Mouse (Mus musculus) thymus, postnatal 25 days (tissue): ENCODE data around the gene Tssk3.
"Not testable (repeated sequence)": the region's sequence is repeated elsewhere in the genome, so short reads cannot be mapped to it uniquely, and the experiment has no call there.

Experiments used
- DNase-seq: peaks from one replicate; pipeline ENCODE4 v3.0.0; 2022

The Tssk3 gene

DNA sequence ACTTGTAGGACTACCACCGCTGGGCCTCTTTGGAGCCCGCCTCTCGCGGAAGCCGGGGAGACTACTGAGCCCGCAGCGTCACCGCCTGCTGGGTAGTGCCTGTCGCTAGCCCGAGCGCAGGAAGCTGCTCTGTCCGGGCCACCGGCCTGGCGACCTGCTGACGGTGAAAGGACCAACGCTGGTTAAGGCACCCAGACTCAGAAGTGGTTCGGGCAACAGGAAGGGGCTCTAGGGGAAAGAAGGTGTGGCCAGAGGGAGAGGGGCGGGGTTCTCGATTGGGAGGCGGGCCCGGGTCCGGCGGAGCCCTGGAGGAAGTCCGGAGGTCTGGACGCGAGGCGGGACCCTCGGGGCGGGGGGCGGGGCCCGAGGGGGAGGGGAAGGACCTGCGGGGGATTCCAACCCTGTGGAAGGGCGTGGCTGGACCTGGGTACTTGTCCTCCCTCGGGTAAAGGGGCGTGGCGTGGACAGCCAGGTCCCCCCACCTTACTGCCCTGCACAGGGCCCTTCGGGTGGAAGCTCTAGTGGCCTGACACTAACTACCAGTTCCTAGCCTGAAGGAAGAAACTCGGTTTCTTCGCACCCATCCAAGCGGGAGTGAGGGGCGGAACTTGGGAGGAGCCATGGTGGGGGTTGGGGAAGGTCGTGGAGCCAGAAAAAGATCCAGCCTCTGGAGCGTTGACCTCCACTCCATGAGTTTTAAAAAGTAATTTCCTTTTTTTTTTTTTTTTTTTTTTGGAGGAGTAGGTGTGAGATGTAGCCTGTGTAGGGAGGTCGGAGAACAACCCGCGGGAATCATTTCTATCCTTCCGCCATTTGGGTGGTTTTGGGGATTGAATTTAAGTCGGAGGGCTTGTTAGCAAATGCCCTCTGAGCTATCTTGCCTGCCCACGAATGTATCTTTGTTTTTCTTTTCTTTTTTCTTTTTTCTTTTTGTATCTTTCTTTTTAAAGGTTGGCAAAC lies 10.1 kb upstream of the Tssk3 start:
- peak; percentile 81 for DNase-seq

DNA sequence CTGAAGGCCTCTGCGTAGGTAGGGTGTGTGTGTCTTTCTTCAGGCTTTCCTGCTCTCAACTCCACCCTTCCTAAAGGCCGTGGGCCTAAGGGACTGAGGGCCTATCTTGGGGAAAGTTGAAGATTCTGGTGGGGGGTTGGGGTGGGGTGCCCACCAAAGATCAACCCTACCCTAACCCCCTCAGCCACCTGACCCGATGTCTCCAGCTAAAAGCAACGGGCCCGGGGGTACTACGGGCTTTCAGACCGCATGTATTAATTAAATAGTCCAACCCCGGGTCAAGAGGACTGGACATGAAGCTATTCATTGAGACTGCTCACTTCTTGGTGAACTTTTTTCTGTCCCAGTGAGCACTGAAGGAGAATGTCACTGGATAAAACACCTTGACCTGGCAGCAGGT lies 9.2 kb upstream of the Tssk3 start:
- no peak for DNase-seq

DNA sequence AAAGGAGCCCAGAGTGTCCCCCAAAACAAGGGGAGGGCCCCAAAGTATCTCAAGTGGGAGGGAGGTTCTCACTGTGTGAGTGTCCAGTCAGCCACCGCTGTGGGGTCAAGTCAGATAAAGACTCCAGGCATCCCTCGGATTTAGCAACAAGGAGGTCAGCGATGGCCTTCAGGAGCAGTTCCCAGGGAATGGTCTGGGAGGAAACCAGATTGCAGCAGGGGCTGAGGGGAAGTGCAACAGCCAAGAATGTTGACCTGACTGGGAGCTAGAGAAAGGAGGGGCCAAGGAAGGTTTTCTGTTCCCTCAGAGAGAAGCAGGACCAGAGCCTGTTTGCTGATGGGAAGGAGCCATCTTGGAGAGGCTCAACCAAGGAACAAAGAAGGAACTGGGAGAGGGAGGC lies 8.1 kb upstream of the Tssk3 start:
- no peak for DNase-seq

DNA sequence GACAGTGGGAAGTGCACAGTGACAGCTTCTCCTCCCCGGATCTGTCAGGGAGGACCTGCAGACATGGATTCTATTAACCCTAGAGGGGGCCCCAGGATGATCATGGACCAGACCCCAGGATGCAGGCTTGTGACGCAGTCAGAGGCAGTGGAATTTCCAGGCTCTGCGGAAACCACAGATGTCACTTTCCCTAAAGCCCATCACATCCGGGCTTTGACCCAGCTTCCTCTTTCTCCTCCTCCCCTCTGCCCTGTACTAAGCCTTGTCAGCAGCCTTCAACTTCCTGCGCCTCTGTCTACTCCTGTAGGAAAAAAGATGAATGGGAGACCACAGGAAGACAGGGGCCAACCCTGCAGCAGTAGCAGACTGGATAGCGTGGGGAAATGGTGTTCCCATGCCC lies 5.8 kb upstream of the Tssk3 start:
- DNase-seq: peak; percentile 29

DNA sequence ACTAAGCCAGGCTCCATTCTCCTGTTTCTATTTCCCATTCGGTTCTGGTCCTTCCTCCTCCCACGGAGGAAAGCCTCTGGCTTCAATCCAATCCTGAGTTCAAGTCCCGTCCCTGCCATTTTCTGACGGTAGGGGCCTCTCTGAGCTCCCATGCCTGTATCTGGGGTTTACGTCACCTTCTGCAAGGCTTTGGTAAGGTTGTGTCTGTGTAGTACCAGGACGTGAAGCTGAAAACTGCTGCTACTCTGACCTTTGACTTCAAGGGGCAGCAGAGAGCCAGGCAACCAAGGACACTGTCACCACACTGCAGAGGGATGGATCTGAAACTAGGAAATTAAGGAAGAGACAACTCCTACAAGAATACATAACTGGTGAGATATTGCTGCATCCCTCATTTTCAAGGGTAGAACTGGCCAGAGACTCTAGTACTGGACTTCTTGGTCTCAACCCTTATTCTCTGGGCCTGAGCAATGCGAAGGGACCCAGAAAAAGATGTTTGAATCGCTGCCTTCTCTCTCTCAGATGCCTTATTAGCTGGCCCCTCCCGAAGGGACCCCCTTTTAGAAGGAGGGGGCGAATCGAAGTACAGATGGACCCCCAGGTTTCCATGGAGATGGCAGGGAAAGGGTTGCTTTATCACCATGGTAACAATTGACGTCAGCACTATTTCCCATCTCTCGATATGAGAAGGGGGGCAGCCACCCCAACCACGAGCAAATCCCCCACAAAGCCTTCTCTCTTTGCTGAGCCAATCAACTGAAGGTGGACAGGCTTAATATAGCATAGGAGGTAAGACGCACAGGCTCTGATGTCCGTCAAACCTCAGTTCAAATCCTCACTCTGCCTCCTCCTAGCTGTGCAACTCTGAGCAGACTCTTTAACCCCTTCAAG lies 5.1 kb upstream of the Tssk3 start:
- DNase-seq: no peak

DNA sequence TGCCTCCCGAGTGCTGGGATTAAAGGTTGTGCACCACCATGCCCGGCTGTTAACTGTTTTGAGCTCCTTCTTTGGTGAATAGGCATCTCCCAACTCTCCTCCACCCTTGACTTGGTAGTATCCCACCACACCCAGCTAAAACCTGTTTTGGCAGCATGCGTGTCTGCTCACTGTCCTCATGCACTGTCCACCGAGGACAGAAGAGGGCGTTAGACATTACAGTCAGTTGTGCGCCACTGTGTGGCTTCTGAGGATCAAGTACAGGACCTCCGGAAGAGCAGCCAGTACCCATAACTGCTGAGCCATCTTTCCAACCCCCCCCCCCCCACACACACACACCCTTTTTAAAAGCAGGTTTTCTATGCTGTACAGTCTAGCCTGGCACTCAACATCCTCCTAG lies 3.9 kb upstream of the Tssk3 start:
- DNase-seq: no peak

DNA sequence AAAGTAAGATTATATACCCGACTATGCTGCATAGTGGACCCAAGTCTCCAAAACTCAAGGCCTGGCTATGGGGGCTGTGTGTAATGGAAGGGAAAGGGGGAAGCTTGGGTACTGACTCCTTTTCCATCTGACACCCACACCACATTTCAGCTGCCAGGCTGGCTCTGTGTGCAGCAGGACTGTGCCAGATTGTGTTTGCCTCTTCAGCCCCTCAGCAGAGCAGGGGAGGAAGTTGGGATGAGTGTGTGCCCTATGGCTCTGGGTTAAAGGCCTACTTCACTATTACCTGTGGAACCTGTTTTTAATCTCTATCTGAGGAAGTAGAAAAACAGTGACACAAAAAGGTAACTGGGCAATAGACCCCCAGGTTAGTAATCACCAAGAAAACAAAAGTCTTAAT lies 9.7 kb downstream of the Tssk3 start:
- no peak for DNase-seq

DNA sequence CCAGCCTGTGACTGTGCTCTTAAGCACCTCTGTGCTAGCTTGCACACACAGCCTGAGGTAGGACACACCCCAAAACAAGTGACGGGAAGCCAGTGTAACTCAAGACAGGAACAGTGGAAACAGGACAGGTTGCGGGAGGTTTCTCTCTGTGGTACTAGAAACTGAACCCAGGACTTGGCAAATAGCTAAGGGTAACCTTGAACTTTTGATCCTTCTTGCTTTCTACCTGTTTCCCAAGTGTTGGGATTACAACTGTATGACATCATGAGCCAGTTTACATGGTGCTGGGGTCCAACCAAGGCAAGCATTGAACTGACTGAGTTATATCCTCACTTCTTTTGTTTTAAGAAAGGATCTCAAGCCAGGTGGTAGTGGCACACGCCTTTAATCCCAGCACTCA lies 11.0 kb downstream of the Tssk3 start:
- DNase-seq: no peak

DNA sequence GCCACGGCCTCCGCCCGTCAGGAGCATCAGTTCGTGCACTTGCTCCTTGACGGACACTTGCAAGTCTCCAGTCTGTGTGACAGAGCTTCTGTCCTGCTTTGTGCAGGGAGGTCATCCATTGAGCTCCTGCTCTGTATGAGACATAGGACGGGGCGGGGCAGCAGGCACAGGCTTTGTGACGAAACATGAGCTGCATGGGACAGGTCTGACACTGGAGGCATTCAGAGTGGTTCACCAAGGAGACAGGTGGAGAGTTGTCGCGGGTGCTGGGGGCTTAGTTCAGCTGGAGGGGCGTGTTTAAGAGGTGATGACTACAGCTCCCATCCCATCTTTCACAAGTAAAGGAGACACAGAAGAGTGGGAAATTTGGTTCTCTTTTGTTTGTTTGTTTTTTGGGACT lies 14.8 kb downstream of the Tssk3 start:
- no peak for DNase-seq

DNA sequence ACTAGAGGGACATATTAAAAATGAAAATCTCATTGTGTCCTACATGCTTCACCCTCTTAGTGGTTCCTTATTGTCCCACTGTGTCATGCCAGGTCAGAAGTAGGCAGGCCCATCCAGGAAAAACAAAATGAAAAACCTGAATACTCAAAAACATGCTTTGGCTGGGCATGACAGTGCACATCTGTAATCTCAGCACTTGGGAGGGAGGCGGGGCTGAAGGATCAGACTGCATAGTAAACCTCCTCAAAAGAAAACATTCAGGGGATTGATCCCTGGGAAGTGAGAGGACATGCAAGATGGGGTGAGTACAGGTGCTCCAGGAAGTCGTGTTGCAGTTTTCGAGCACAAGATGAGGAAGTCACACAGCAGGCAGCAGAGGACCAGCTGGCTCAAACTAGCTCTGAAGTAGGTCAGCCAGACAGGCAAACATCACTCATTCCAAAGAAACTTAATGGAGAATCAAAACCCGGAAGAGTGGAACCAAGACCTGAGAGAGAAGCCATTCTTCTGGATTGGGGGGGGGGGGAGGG lies 26.5 kb downstream of the Tssk3 start:
- no peak for DNase-seq

DNA sequence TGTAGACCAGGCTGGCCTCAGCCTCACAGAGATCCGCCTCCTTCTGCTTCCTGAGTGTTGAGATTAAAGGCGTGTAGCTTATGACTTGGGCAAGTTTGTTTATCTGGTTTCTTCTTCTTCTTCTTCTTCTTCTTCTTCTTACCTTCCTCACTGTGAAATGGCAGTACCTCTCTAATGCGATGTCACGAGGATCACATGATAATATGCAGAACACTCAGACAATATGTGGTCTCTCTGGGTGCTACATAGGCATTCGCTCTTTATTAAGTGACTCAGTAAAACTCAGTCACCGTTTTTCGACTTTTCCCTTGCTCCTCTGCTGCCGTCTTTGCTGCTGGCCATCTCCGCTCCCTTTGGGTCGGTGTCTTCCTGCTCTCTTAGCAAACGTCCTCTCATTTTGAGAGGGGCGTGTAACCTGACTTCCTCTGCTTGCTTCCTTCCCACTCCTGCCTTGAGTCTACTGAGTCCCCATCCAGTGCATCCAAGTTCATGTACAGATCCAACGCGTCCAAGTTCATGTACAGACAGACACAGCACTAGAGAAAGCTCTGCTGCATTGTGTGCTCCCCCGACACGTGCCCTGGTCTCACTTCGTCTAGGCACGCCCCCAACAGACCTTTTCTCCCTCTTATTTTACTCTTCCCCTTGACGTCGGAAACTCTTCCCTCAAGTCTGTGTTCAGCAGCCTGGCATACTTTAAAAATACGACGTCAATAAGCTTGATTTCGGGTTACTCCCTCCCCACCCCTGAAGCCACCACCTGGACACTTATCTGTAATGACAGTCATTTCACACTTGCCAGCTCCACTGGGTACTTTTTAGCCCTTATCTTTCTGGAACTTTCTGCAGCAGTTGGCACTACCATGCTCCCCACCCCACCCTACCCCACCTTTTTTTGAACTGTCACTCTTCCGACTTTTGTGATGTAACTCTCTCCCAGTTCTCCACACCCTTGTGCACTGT lies 27.4 kb downstream of the Tssk3 start:
- no peak for DNase-seq

DNA sequence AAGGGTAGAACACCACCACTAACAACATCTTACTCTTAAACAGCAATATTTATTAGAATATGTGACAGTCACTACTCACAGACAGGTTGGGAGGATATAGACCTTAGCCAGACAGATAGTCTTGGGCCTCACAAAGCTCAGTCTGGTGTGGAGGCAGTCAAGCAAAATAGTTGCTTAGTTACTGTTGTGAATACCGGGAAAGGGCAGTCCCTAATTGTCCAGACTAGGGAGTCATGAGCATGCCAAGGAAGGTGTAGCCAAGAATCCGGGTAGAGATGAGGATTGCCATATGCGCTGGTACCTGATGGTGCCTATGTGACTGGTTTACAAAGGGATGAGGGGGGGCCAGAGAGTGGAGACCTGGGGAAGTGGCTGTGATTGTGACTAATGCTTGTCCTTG lies 28.7 kb downstream of the Tssk3 start:
- no peak for DNase-seq

DNA sequence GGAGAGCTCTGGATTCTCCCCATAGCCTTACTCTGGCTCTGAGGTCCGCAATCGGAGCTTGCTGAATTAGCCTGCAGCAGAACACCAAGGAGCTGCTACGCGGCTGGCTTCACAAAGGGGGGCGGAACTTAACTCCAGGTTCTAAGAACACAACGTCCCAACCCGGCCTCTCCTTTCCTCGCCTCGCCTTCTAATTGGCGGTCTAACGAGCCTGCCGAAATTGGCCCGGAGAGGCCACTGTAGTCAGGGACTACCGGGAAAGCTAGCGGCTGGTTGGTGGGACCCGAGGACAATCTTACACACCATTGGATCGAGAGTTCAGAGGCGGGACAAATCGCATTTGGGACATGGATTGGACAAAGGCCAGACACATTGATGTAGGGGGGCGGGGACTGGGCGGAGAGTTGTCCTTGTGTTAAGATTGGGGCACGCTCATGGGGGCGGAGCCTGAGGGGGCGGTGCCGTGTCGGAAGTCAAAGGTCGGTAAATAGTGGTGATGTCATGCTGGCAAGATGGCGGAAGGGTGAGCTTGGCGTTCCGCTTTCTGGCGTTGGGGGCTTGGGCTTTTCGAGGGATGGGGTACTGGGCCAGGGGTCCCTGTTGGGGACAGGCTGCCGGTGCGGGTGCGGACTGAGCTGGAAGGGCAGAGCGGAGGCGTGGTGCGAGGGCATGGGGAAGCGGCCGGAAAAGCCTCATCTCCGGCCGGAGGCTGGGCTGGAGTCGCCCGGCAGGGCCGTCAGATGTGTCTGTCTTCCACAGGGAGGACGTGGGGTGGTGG lies 29.4 kb downstream of the Tssk3 start, which contains the start of gene Bsdc1:
TSS of gene Bsdc1 (plus strand) at position 399 of the 778 bp plus-strand sequence.
- DNase-seq: peak; percentile 100

DNA sequence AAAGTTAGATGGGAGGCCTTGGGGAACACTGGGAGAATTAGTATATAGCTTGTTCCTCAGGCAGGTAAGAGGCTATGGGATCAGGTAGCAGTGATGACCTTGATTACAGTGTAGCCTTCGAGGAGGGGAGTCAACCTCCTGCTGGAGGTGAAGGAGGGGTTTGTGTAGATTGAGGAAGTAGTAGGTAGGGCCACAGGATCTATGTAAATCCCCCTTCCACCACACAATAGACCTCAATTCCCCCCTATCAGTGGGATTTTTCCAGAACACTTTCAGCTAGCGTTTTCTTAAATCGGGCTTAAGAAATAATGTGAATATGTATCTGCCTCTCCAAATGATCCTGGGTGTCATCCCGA lies 30.0 kb downstream of the Tssk3 start:
- no peak for DNase-seq

DNA sequence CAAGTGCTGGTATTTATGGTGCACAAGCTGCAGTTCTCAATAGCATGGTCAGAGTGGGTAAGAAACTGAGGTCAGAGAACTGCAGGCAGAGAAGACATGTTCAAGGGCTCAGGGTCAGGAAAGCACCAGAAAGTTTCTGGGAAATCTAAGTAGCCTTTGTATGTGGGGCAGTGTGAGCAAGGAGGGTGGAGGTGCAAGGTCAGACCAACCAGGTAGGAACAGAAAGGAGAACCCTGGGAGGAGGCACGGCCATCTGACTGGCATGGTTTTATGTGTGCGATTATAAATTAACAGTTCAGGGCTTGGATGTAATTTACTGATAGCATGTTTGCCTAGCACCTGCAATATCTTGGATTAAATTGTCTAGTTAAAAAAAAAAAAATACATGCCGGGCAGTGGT lies 31.1 kb downstream of the Tssk3 start:
- DNase-seq: no peak

DNA sequence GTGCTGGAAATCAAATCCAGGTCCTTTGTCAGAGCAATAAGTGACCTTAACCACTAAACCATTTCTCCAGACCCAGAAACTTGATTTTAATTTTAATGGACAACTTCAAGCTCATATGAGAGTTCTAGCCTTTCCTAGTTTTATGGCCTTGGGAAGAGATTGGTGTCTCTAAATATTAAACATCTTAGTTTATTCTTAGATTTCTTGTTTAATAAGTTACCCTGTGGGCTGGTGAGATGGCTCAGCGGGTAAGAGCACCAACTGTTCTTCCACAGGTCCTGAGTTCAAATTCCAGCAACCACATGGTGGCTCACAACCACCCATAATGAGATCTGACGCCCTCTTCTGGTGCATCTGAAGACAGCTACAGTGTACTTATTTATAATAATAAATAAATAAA lies 33.5 kb downstream of the Tssk3 start:
- not testable (repeated sequence) for DNase-seq

DNA sequence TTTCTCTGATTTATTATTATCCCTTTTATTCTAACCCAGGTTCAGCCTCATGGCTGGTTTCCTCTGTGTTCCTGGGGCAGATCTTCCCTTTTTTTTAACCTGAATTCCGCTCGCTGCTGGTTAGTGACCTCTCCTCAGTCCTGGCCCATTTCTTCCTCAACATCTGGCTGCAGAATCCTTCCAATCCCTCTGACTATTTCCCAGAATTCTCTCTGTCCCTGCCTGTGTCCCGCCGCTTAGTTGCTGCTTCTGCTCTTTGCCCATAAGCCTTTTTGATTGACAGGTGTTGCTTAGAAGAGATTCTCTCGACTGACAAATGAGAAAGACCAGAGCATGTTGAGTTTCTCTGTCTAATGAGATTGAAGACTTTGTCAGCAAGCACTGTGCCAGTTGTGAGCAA lies 34.7 kb downstream of the Tssk3 start:
- no peak for DNase-seq

DNA sequence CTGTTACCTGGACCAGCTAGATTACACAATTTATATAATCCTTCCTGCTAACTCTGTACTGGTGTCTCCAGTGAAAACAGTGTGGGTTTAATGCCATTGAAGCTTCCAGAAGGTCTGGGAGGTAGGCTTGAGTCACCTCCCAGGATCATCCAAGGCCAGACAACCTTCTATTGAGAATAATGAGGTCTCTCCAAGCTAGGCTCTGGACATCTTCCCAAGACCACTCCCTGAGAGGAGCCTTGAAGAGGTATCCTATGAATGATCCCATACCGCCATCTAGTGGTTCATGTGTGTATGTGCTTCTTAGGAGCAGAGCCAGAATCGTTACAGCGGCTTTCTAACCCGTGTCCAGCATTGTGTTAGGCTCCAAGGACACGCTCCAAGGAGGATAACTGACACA lies 35.6 kb downstream of the Tssk3 start:
- DNase-seq: peak; percentile 57

DNA sequence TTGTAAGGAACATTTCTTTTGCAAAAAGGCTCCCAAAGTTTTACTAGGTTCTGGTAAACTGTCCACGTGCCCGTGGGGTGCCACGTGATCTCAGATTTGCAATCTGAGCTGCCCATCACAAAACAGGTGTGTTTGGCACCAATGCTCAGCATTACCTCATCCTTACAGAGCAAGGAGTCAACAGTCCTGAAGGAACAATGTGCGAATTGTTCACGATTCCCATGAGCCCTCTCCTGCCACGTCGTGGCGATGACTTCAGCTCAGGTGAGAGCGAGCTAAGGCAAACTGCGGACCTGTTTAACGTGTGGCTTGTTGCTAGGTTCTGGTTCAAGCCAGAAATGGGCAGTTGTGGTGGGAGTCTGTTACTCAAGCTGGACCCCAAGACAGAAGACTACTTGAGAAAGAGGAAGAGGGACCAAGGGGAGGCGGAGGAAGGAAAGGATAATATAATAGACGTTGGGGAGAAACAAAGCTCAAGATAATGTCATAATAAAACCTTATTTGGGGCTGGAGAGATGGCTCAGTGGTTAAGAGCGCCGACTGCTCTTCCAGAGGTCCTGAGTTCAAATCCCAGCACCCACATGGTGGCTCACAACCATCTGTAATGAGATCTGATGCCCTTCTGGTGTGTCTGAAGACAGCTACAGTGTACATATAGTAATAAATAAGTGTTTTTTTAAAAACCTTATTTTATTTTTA lies 39.2 kb downstream of the Tssk3 start:
- DNase-seq: no peak

DNA sequence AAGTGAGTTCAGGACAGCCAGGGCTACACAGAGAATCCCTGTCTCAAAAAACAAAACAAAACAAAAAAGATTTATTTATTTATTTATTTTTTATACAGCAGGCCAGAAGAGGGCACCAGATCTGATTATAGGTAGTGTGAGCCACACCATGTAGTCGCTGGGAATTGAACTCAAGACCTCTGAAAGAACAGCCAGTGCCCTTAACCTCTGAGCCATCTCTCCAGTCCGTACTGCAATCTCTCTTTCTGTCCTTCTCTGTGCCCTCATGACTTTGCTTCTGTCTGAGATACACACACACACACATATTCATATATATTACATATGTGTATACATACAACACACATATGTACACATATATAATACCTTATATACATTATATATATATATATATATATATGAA lies 40.0 kb downstream of the Tssk3 start:
- no peak for DNase-seq

DNA sequence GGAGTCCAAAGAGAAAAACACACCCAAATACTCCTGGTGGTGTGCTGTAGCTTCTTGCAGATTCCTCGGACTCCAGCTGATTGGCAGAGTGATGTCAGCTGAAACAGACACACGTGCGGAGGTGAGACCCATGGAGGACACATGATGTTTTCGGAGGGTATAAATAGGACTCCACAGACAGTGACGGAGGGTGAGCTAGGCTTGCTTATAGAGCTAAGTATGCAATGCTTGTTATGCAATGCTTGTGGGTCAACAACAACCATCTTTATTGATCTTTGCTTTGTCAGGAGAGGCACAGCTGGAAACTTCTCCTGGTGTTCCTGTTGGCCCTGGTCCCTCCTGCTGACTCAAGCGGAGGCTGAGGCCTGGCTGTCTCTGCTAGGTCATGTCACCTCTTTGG lies 42.1 kb downstream of the Tssk3 start:
- DNase-seq: no peak
